Mouse (Mus musculus): ENCODE data around the gene Ttll5.

GRCm38 (mm10) chr12:86100711-86101110 is 276.3 kb downstream of the Ttll5 start:
- no peak for TF ChIP-seq GATA1 (IDR thresholded peaks at IDR 0.05; ENCODE audit: borderline replicate concordance, low read length)
- TF ChIP-seq FLI1 (IDR thresholded peaks at IDR 0.05; ENCODE audit: low read length), result no peak
